Mouse (Mus musculus) hindbrain, embryonic 16.5 days (tissue): Measurements from ENCODE around the gene Dnase1. TPM values are rescaled to one million over a fixed set of nuclear protein-coding genes. Genes with fewer than 3 reads are reported as not detected.

Source experiments
- ATAC-seq: fragments of 200-750 bp; cut with Nextera tagmentation; 2 replicates; pipeline ENCODE4 v1.8.0; 2017; ENCODE audit warnings: moderate TSS enrichment, moderate library complexity
- H3K27ac ChIP-seq: fragments of 300-500 bp; sonication (generic); 2 replicates; pipeline ENCODE4 v1.5.1; 2014; ENCODE audit warnings: low read depth, mild to moderate bottlenecking, control low read depth, low read length, moderate library complexity
- H3K27me3 ChIP-seq: fragments of 300-500 bp; sonication (generic); replicated peaks from 2 replicates; pipeline ENCODE4 v1.6.1; 2014; ENCODE audit warnings: low read length; ENCODE audit not compliant: control insufficient read depth, insufficient read depth
- H3K36me3 ChIP-seq: fragments of 300-500 bp; sonication (generic); 2 replicates; pipeline ENCODE4 v1.6.1; 2014; ENCODE audit warnings: mild to moderate bottlenecking, low read length, moderate library complexity, mixed read lengths; ENCODE audit not compliant: control insufficient read depth, insufficient read depth
- H3K4me1 ChIP-seq: fragments of 300-500 bp; sonication (generic); 2 replicates; pipeline ENCODE4 v1.6.1; 2014; ENCODE audit warnings: low read depth, low read length; ENCODE audit not compliant: control insufficient read depth, insufficient read depth
- H3K4me2 ChIP-seq: fragments of 300-500 bp; sonication (generic); 2 replicates; pipeline ENCODE4 v1.6.1; 2014; ENCODE audit warnings: mild to moderate bottlenecking, low read length, control low read depth, moderate library complexity
- H3K4me3 ChIP-seq: fragments of 300-500 bp; sonication (generic); 2 replicates; pipeline ENCODE4 v1.5.1; 2014; ENCODE audit warnings: mild to moderate bottlenecking, low read length, control low read depth, moderate library complexity
- H3K9ac ChIP-seq: fragments of 300-500 bp; sonication (generic); 2 replicates; pipeline ENCODE4 v1.6.1; 2014; ENCODE audit warnings: low read depth, mild to moderate bottlenecking, control low read depth, low read length, moderate library complexity
- H3K9me3 ChIP-seq: fragments of 300-500 bp; sonication (generic); 2 replicates; pipeline ENCODE4 v1.6.1; 2014; ENCODE audit warnings: mild to moderate bottlenecking, low read length, moderate library complexity; ENCODE audit not compliant: control insufficient read depth
- WGBS: fragments of 180-500 bp; shearing (Covaris S2); extraction: QIAGEN DNeasy Blood & Tissue Kit; methylation state at CpG from one replicate; pipeline ENCODE4 v1.1.7; 2014; 5-methylcytosine and 5-hydroxymethylcytosine counted together
- polyA plus RNA-seq: library from polyadenylated mRNA; unstranded; fragments of >200 nt; fragmentation: Nextera tagmentation; extraction: Ambion mirVana; gene quantifications from 2 replicates; pipeline ENCODE4 v1.2.1, GENCODE M21; 2015

Dnase1 gene
- polyA plus RNA-seq, 1 experiment from 2014 or later: 4.0 TPM

GRCm38 (mm10) chr16:4026672-4027071, 10.1 kb upstream of the Dnase1 start:
- peaks cover 3% of the 10 kb centered on the region; the same call in 1 of the 2 replicates for H3K9me3 ChIP-seq
- H3K36me3 ChIP-seq: no peaks in the 10 kb centered on the region
- H3K4me3 ChIP-seq: no peak overlapping the region
- no peak for ATAC-seq
- no peak overlapping the region for H3K27ac ChIP-seq
- 85% methylated on average over 1 of the region's 1 CpGs for WGBS
- no peaks in the 10 kb centered on the region for H3K4me1 ChIP-seq
- no peak overlapping the region for H3K4me2 ChIP-seq
- no peak overlapping the region for H3K9ac ChIP-seq
- H3K27me3 ChIP-seq: no peaks in the 10 kb centered on the region

GRCm38 (mm10) chr16:4027211-4027610, 9.5 kb upstream of the Dnase1 start:
- Histone ChIP-seq H3K36me3 (no peaks in the 10 kb centered on the region), H3K27me3 (no peaks in the 10 kb centered on the region), H3K4me2 (no peak overlapping the region), H3K27ac (no peak overlapping the region), H3K9ac (no peak overlapping the region), H3K4me1 (no peaks in the 10 kb centered on the region), H3K4me3 (no peak overlapping the region), H3K9me3 (no peaks in the 10 kb centered on the region)
- WGBS: 85% methylated on average over 3 of the region's 3 CpGs
- ATAC-seq: no peak

- Histone ChIP-seq H3K4me3 (no peak overlapping the region), H3K27ac (no peak overlapping the region), H3K4me2 (no peak overlapping the region), H3K36me3 (no peaks in the 10 kb centered on the region), H3K9ac (no peak overlapping the region), H3K9me3 (no peaks in the 10 kb centered on the region), H3K27me3 (no peaks in the 10 kb centered on the region), H3K4me1 (no peaks in the 10 kb centered on the region)
- ATAC-seq: no peak
- 71% methylated on average over 5 of the region's 5 CpGs for WGBS
Observed at GRCm38 (mm10) chr16:4029371-4029841, 7.3 kb upstream of the Dnase1 start.

GRCm38 (mm10) chr16:4030501-4030900, 6.2 kb upstream of the Dnase1 start:
- Histone ChIP-seq H3K9ac (no peak overlapping the region), H3K27ac (no peak overlapping the region), H3K9me3 (no peaks in the 10 kb centered on the region), H3K4me2 (no peak overlapping the region), H3K36me3 (no peaks in the 10 kb centered on the region), H3K27me3 (no peaks in the 10 kb centered on the region), H3K4me3 (no peak overlapping the region), H3K4me1 (no peaks in the 10 kb centered on the region)
- no peak for ATAC-seq
- WGBS: 96% methylated on average over 10 of the region's 10 CpGs

GRCm38 (mm10) chr16:4031441-4032274, 5.1 kb upstream of the Dnase1 start:
- 76% methylated on average over 4 of the region's 6 CpGs for WGBS
- H3K36me3 ChIP-seq: no peaks in the 10 kb centered on the region
- no peak overlapping the region for H3K4me2 ChIP-seq
- H3K27ac ChIP-seq: no peak overlapping the region
- no peak for ATAC-seq
- no peaks in the 10 kb centered on the region for H3K27me3 ChIP-seq
- H3K9ac ChIP-seq: no peak overlapping the region
- no peaks in the 10 kb centered on the region for H3K4me1 ChIP-seq
- no peaks in the 10 kb centered on the region for H3K9me3 ChIP-seq
- H3K4me3 ChIP-seq: no peak overlapping the region

GRCm38 (mm10) chr16:4032341-4032748, 4.4 kb upstream of the Dnase1 start:
- no peak for ATAC-seq
- H3K9me3 ChIP-seq: no peaks in the 10 kb centered on the region
- 86% methylated on average over 6 of the region's 6 CpGs for WGBS
- no peak overlapping the region for H3K4me2 ChIP-seq
- H3K27me3 ChIP-seq: no peaks in the 10 kb centered on the region
- H3K36me3 ChIP-seq: peaks cover 1% of the 10 kb centered on the region; the same call in 1 of the 2 replicates
- no peak overlapping the region for H3K9ac ChIP-seq
- H3K4me1 ChIP-seq: no peaks in the 10 kb centered on the region
- H3K27ac ChIP-seq: no peak overlapping the region
- H3K4me3 ChIP-seq: no peak overlapping the region

- 56% methylated on average over 5 of the region's 5 CpGs for WGBS
- no peak for ATAC-seq
- H3K4me1 ChIP-seq: no peaks in the 10 kb centered on the region
Observed at GRCm38 (mm10) chr16:4033971-4034370, 2.8 kb upstream of the Dnase1 start.

GRCm38 (mm10) chr16:4034476-4034875, 2.3 kb upstream of the Dnase1 start:
- 88% methylated on average over 3 of the region's 3 CpGs for WGBS
- ATAC-seq: no peak
- no peak overlapping the region for H3K4me3 ChIP-seq
- no peak overlapping the region for H3K27ac ChIP-seq
- H3K36me3 ChIP-seq: peaks cover 19% of the 10 kb centered on the region
- H3K9ac ChIP-seq: no peak overlapping the region
- no peaks in the 10 kb centered on the region for H3K27me3 ChIP-seq
- H3K9me3 ChIP-seq: no peaks in the 10 kb centered on the region
- no peaks in the 10 kb centered on the region for H3K4me1 ChIP-seq
- H3K4me2 ChIP-seq: no peak overlapping the region

More at GRCm38 (mm10) chr16:4033971-4034370, 2.8 kb upstream of the Dnase1 start:
- Histone ChIP-seq H3K36me3 (peaks cover 16% of the 10 kb centered on the region), H3K9me3 (no peaks in the 10 kb centered on the region), H3K9ac (no peak overlapping the region), H3K4me2 (no peak overlapping the region), H3K4me3 (no peak overlapping the region), H3K27ac (no peak overlapping the region), H3K27me3 (no peaks in the 10 kb centered on the region)

GRCm38 (mm10) chr16:4035575-4035974, 1.2 kb upstream of the Dnase1 start:
- no peak overlapping the region for H3K4me3 ChIP-seq
- no peaks in the 10 kb centered on the region for H3K27me3 ChIP-seq
- H3K9me3 ChIP-seq: no peaks in the 10 kb centered on the region
- H3K27ac ChIP-seq: no peak overlapping the region
- ATAC-seq: no peak
- no peak overlapping the region for H3K4me2 ChIP-seq
- H3K36me3 ChIP-seq: peaks cover 25% of the 10 kb centered on the region
- 97% methylated on average over 2 of the region's 2 CpGs for WGBS
- H3K9ac ChIP-seq: no peak overlapping the region
- H3K4me1 ChIP-seq: no peaks in the 10 kb centered on the region
